ENCODE assay signal across 11 mouse cellular contexts in genomic region chr1:36921614-36922393, GRCm38 (mm10). TPM values are rescaled to one million over a fixed set of nuclear protein-coding genes. Genes with fewer than 3 reads are reported as not detected.
A peak's percentile ranks its signal among the peaks of the same experiment; 100 is the strongest.
DNase-seq lines count a peak whose midpoint lies in the region; ATAC-seq and TF ChIP-seq lines count a peak whose summit lies in the region.
"Had no signal": no experiment of that assay in that cellular context is flagged by ENCODE, and none has a peak within 500 bp of the region (broad histone marks: within the 10 kb centered on the region; RNA-seq: fewer than 3 reads in every experiment).

No protein-coding gene starts in this region.

- DNase-seq in kidney, adult 2 months = no peak
- DNase-seq in kidney, postnatal 36 days = no peak
- peak; percentile 54 for DNase-seq in splenic B cell, adult 2 months (ENCODE audit: low read depth, low spot score)
- DNase-seq in MN1 (ENCODE audit: low spot score) = no peak
- no peak for DNase-seq in left cerebral cortex, postnatal 25 days (ENCODE audit: low spot score in 2 of 2)
- no peak for DNase-seq in forebrain, postnatal 0 days
- DNase-seq: cerebellum, postnatal 36 days; gastrocnemius, postnatal 36 days; lung, postnatal 4 days had no signal

- peak overlapping the region; percentile 64 for H3K9ac ChIP-seq in liver, embryonic 12.5 days
- no peak overlapping the region for H3K9ac ChIP-seq in forebrain, postnatal 0 days

- intact Hi-C loops in left cerebral cortex, postnatal 25 days (cut with DNase I) = no loop called here

- no peak overlapping the region for H3K4me3 ChIP-seq in kidney, adult 2 months (ENCODE audit: insufficient read depth, low read depth, low read length)
- no peak overlapping the region for H3K4me3 ChIP-seq in bone marrow macrophage, adult 2 months (ENCODE audit: insufficient read depth, low read length)
- H3K4me3 ChIP-seq in liver, embryonic 12.5 days = no peak overlapping the region
- no peak overlapping the region for H3K4me3 ChIP-seq in forebrain, postnatal 0 days (ENCODE audit: low read depth, low read length)

- TF ChIP-seq CTCF in kidney, adult 2 months (conservative IDR thresholded peaks at IDR 0.05; ENCODE audit: insufficient read depth, insufficient read length, low read depth, low read length) = no peak
- TF ChIP-seq CTCF in bone marrow macrophage, adult 2 months (IDR thresholded peaks at IDR 0.05; ENCODE audit: low read depth, low read length) = no peak
- TF ChIP-seq CTCF in forebrain, postnatal 0 days (IDR thresholded peaks at IDR 0.05; ENCODE audit: low read depth) = no peak

- H3K4me2 ChIP-seq in liver, embryonic 12.5 days = peak overlapping the region; percentile 69
- H3K4me2 ChIP-seq in forebrain, postnatal 0 days (ENCODE audit: low read depth) = no peak overlapping the region

- peaks cover 40% of the 10 kb centered on the region for H3K4me1 ChIP-seq in kidney, adult 2 months (ENCODE audit: control insufficient read depth, insufficient read depth, low read length)
- peaks cover 64% of the 10 kb centered on the region for H3K4me1 ChIP-seq in bone marrow macrophage, adult 2 months (ENCODE audit: control insufficient read depth, insufficient read depth, low read length)
- peaks cover 98% of the 10 kb centered on the region for H3K4me1 ChIP-seq in liver, embryonic 12.5 days
- peaks cover 8% of the 10 kb centered on the region; the same call in 1 of the 2 replicates for H3K4me1 ChIP-seq in forebrain, postnatal 0 days (ENCODE audit: insufficient read depth)

- no peaks in the 10 kb centered on the region for H3K9me3 ChIP-seq in liver, embryonic 12.5 days (replicated peaks)
- no peaks in the 10 kb centered on the region for H3K9me3 ChIP-seq in forebrain, postnatal 0 days (ENCODE audit: low read length)

- no peak for TF ChIP-seq POLR2A in kidney, adult 2 months (IDR thresholded peaks at IDR 0.05; ENCODE audit: low read depth, low read length)
- no peak for TF ChIP-seq POLR2A in bone marrow macrophage, adult 2 months (IDR thresholded peaks at IDR 0.05; ENCODE audit: borderline replicate concordance, low read depth, low read length)

- WGBS in kidney, adult 2 months = 32% methylated on average over 15 of the region's 15 CpGs
- WGBS in liver, embryonic 12.5 days (ENCODE audit: insufficient replicate concordance) = 54% methylated on average over 15 of the region's 15 CpGs
- WGBS in forebrain, postnatal 0 days = 62% methylated on average over 15 of the region's 15 CpGs

- peak overlapping the region; percentile 19; the same call in 1 of the 2 replicates for H3K27ac ChIP-seq in kidney, adult 2 months (ENCODE audit: insufficient read depth, low read depth, low read length)
- H3K27ac ChIP-seq in bone marrow macrophage, adult 2 months (ENCODE audit: insufficient read depth, low read depth, low read length) = peak overlapping the region; percentile 24
- peak overlapping the region; percentile 100 for H3K27ac ChIP-seq in liver, embryonic 12.5 days
- H3K27ac ChIP-seq in forebrain, postnatal 0 days (ENCODE audit: low read depth, low read length) = no peak overlapping the region

- H3K36me3 ChIP-seq in kidney, adult 2 months (ENCODE audit: control insufficient read depth, insufficient read depth, low read length) = no peaks in the 10 kb centered on the region
- H3K36me3 ChIP-seq in liver, embryonic 12.5 days = peaks cover 5% of the 10 kb centered on the region
- H3K36me3 ChIP-seq in splenic B cell, adult 2 months (ENCODE audit: control insufficient read depth, insufficient read depth, low read length, poor library complexity, severe bottlenecking) = no peaks in the 10 kb centered on the region
- no peaks in the 10 kb centered on the region for H3K36me3 ChIP-seq in forebrain, postnatal 0 days (ENCODE audit: insufficient read depth)

- ATAC-seq in liver, embryonic 12.5 days = no peak
- ATAC-seq in forebrain, postnatal 0 days = no peak

- H3K27me3 ChIP-seq in kidney, adult 2 months (replicated peaks; ENCODE audit: control insufficient read depth, insufficient read depth, low read length) = no peaks in the 10 kb centered on the region
- no peaks in the 10 kb centered on the region for H3K27me3 ChIP-seq in liver, embryonic 12.5 days (replicated peaks)
- H3K27me3 ChIP-seq in splenic B cell, adult 2 months (ENCODE audit: control insufficient read depth, insufficient read depth, low read length, poor library complexity, severe bottlenecking) = no peaks in the 10 kb centered on the region
- H3K27me3 ChIP-seq in forebrain, postnatal 0 days (ENCODE audit: insufficient read depth, low read length) = no peaks in the 10 kb centered on the region

RNA-seq across cellular contexts. Expression of gene Tmem131, which starts 21.7 kb away (rescaled TPM):
- 18.9 and 19.0 TPM in 2 replicates for polyA plus RNA-seq in kidney, adult 2 months (2012; rRNA removed)
- polyA plus RNA-seq in bone marrow macrophage, adult 2 months (2012; ENCODE audit: insufficient read depth, insufficient read length, missing spikeins) = 32.0 and 38.3 TPM in 2 replicates
- polyA plus RNA-seq in liver, embryonic 12.5 days (2016; fragmentation: Nextera tagmentation; extraction: Ambion mirVana) = 14.9 and 15.4 TPM in 2 replicates
- 10 to 100 TPM; 53.4 to 55.8 TPM for total RNA-seq in left cerebral cortex, postnatal 25 days (2021)
- 19.9 and 29.3 TPM in 2 replicates for total RNA-seq in forebrain, postnatal 0 days (2014; rRNA removed)
- polyA plus RNA-seq in forebrain, postnatal 0 days (2015; fragmentation: Nextera tagmentation; extraction: Ambion mirVana) = 7.2 and 9.4 TPM in 2 replicates
